Mouse (Mus musculus) kidney, postnatal 36 days (tissue): ENCODE data around the gene Ubtd2.

ENCODE experiments used
- DNase-seq, 2 experiments: peaks; one replicate each; pipeline ENCODE4 v3.0.0; 2021 to 2022; ENCODE audit warnings: mixed read lengths in 2 of 2

The Ubtd2 gene

DNA sequence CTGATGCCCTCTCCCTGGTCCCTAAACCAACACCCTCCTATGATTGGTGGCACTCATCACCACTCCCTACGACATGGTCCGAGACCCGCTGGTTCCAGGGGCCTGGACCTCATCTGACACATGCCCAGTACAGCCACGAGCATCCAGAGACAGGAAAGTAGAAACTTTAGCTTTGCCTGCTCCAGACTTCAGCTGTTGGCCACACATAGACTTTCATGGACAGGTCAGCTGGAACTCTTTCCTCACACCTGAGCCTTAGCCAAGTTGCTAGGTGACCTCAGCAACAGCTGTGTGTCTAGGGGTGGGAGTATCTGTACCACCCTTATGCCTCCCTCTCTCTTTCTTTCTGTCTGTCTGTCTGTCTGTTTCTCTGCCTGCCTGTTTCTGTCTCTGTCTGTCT is 93.1 kb downstream of the Ubtd2 start:
- no peak for DNase-seq

DNA sequence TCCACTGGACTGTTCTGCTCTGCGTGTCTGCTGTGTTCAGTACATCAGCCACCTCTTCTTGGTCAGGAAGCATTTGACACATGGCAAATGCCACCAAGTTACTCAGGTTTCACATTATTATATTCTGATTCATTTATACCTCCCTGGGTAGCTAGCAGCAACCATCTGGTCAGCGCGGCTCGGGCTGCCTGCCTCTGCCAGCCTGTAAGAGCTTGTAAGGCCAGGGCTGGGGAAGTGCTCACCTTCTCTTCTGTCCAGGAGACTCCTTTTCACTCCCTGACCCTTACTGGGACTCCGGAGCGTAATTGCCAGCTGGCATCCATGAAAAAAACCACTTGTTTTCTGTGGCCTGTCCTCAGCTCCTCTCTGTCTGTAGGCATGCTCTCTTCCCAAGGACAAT is 94.1 kb downstream of the Ubtd2 start:
- DNase-seq = no peak

DNA sequence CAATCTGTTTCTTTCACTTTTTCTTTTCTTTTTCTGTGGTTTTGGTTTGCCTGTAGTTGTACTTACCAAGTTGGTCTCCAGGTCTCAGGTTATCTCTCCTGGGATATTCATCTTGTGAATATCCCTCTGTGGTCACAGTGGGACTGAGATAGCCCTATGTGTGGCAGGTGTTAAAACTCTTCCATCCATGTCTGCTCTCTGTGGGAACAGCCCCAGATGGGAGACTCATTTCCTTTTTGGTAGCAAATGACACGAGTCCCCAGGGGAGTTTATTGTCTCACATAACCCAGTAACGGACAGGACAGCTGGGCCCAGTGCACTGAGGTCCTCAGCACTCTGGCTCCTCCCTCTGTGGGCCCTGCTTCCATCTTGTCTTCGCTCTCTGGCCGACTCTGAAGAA is 94.9 kb downstream of the Ubtd2 start:
- DNase-seq = peak in 1 of 2 experiments; percentile 52

DNA sequence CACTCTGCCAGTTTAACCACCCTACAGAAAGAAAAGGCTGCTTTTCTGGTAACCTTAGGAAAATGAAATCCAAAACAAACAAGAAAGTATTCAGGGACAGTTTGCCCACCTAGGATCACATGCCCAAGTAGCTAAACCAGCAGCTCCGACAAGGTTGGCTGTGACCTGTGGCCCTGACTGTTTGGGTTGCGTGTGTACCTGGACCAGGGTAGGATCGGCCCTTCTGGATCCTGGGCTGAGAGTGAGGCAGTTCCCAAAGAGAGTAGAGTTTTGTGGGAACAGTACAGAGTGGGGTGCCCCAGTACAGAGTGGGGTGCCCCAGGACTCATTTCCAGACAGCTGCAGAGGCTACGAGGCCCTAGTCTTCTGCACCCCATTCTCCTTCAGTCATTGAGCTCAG is 95.9 kb downstream of the Ubtd2 start:
- DNase-seq = no peak

DNA sequence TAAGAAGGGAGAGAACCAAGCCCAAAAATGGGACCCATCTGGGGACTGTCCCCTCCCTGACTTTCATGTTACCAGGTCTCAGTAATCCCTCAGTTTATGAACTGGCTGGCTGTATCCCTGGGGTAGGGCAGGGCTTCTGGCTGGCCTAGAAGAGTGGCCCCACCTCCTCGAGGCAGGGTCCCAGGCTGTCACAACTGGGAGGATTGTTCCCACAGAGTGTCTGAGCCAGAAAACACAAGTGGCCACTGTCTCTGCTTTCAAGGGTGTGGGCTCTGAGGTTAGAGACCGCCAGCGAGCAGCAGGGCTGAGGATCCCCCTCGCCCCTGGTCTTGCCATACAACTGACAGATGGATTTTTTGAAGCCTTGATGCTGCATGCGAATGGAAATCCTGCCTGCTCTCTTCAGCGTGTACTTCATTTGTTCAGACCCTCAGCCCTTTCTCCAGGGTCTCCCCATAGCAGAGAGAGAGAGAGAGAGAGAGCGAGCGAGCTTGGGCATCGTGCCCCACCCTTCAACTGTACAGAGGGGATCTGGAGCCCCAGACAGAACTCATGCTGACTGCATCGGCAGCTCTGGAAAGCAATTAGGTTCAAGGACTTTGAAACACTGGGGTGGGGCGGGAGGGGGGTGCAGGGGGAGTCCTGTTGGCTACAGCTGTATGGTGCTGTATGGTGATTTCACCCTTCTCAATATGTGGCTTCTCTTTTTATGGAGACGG is 96.6 kb downstream of the Ubtd2 start:
- DNase-seq = no peak

DNA sequence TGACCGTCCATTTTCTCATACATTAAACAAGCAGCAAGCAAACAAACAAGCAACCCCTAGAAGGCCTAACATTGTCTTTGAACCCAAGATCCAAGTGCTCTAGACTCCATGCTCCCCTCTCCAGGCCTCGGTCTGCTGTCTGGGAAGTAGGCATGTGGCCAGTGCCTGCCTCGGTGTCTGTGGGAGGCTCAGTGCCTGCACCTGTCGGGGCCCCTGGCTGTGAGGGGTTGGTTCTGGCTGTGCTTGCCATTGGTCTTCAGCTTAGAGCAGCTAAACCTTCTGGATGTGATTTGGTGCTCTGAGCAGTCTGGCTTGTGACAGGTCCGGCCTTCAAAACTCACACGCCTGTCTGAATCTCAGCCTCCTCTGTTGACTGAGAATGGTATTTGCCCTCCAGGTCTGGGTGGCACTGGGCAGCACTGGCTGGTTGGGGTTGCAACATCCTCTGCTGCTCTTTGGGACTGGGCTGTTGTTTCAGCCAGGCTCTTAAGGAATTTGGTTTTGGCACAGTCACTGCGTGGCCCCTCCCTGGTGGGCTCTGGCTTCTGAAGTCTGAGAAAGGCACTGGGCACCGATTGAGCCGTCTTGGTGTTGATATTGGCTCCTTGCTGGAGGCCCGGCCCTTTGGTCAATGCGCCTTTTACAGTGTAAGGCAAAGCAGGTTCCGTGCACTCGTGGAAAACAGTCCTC is 97.4 kb downstream of the Ubtd2 start:
- peak; percentile 53 to 55 for DNase-seq

DNA sequence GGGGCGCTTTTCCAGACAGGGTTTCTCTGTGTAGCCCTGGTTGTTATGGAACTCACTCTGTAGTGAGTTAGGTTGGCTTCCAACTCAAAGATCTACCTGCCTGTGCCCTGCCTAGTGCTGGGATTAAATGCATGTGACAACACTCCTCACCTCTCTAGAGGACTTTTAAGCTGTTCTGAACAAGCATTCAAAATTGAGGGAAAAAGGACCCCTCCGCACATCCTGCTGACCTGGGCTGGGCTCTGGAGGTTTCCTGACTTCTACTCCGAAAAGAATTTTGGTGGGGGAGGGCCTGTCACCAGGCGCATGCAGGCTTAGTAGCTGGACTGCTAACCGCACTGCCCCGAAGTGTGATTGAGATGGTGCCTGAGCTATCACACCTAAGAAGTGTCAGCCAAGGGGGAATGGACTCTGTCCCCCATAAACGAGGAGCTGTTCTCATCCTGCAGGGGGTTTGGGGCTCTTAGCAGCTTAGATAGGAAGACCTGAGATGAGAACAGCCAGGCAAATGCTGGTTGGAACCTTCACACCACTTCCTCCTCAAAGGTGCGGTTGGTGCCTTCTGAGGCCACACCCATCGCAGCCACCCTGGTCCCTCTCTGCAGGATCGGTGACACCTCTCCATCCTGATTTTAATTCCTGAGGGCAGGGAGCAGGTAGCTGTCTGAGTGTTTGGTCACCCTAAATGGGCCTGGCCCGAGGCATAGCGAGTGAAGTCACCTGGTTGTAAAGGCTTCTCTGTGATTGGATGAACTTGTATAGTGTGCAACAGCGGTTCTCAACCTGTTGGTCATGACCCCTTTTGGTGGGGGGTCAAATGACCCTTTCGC is 98.4 kb downstream of the Ubtd2 start:
- DNase-seq = no peak

DNA sequence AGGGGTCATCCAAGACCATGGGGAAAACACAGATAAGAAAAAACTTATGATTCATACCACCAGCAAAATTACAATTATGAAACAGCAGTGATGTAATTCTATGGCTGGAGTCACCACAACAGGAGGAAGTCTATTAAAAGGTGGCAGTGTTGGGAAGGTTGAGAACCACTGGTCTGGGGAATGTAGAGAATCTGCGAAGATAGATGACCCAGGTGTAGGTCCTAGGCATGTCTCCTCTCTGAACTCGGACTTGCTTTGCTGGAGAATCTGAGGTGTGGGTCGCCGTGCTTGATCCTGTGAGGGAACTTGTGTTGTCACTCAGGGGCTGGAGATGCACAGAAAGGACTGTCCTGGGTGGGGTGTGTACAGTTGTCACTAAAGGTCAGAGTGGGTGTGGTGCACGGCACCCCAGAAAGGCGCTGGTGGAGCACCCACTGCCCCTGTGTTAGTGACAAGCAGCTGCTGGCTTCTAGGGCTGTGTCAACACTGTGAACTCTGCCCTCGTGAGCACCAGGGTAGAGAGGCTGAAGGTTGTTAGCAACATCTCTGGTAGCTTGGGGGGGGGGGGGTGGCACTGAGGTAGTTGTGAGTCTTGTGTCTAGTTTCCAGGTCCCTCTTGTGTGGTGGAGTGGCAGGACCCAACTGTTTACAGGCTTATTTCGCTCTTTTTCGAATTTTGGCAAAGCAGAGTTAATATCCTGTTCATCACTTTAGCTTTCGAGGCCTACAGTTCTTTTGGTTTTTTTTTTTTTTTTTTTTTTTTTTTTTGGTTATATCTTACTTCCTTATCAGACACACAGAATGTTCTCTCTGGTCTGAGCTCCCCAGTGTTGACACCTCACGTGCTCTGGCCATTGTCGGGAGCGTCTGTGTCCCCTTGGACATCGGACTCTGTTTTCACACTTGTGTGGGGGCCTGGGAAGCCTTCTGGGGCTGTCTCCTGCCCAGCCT is 99.2 kb downstream of the Ubtd2 start:
- DNase-seq = no peak

DNA sequence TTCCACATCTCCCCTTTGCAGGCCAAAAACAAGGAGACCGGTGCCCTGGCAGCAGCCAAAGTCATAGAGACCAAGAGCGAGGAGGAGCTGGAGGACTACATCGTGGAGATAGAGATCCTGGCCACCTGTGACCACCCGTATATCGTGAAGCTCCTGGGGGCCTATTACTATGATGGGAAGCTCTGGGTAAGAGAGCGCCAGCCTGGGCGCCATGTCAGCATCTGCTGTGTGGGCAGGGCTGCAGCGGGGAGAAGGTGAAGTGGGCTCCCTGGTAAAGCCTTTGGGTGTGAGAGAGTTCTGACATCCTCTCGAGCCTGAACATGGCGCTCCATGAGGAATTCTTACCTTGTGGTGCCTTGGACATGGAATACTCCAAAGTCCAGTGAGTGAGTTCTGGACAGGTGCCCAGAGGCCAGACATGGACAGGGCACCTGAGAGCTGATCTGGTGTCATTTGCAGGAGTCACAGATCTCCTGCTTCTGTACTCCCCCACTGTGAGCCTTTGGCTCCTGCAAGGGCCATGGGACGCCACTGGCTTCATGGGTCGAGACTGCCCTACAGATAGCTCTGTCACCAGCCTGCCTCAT is 100.0 kb downstream of the Ubtd2 start:
- peak in 1 of 2 experiments; percentile 64 for DNase-seq

DNA sequence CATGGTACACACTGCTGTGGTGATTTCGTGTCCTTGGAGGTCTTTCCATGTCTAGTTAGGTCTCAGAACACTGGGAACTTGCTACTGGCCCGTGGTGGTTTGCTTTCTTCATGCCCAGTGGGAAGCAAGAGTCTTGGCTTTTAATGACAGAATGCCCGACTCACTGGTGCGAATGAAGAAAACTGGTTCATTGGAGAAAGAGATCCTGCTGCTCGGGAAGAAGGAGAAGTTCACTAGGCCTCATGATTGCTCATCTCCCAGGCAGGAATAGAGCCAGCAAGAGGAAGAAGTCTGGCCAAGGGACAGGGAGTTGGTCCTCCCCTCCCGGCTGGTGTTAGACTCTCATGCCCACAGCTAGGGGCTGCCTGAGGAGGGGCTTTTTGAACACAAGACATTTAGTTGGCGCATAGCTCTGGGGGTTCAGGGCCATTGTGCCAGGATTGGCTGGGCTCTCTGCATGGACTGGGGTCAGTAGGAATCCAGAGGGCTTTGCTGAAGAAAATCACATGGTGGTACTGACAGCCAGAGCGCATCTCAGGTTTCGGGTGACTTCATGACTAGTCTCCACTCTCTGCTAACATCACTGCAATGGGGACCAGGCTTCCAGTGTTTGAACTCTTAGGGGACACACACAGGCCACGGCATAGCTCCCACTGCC is 101.3 kb downstream of the Ubtd2 start:
- DNase-seq = no peak

DNA sequence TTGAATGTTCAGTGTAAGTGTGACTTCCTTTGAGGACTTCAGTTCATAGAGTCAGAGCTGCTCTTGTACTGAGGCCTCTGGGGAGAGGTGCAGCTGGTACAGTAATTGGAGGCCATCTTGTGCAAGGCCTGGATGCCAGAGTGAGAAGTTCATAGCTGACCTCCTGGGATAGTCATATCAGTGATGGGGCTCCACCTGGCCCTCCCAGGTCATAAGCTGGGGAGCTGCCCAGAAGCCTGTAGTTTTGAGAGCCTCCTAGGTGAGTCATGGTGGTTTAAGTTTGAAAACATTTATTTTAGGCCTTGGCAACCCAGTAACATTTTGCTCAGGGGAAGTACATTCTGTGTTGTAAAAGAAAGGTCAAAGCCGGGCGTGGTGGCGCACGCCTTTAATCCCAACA is 102.9 kb downstream of the Ubtd2 start:
- DNase-seq = no peak

DNA sequence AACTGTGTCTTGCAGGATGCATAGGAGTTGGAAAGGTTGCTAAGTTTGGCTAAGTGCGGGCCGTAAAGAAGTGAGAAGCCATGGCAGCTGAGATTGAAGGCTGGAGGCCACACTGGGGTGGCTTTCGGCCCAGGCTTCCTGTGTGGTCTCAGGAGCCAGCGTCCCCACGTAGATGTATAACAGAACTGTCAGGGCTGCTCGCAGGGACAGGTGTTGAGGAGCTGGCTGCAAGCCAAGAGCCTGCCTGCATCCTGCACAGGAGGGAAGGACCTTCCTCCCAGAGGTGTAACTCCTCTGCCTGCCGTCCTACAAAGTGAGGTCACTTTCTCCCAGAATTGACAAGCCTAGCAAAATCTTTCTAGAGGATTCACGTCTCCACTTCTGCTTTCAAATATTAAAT is 103.5 kb downstream of the Ubtd2 start:
- peak; percentile 38 to 61 for DNase-seq

DNA sequence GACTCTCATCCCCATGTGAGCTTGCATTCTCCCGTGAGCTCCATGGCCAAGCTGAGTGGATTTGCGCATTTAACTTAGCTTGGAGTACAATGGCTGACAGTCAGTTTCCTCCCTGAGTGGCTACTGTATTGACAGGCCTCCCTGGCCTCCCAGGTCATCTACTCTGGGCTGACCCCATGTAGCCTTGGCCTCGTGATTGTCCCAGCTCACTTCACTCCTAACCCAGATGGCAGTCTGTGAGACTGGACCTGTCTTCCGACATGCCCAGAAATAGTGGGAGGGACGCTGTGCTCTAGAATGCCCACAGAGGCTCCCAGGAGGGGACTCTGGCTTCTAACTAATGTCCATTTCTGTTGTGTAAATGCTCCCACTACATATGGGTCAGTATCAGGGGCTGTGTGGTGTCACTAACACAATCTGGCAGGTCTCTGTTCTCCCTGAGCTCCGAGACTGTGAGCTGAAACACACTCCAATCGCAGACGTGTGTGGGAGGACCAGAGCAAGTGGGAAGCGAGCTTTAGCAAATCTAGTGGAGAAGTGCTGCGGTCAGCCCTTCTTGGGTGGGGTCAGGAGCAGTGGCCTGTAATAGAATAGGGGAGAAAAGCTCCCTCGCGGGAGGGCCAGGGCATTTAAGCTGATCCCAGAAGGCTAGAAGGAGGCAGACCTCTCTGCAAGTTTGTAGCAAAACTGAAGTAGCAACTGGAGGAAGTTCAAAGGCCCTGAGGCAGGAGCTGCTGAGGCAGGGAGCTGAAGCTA is 105.0 kb downstream of the Ubtd2 start:
- no peak for DNase-seq

DNA sequence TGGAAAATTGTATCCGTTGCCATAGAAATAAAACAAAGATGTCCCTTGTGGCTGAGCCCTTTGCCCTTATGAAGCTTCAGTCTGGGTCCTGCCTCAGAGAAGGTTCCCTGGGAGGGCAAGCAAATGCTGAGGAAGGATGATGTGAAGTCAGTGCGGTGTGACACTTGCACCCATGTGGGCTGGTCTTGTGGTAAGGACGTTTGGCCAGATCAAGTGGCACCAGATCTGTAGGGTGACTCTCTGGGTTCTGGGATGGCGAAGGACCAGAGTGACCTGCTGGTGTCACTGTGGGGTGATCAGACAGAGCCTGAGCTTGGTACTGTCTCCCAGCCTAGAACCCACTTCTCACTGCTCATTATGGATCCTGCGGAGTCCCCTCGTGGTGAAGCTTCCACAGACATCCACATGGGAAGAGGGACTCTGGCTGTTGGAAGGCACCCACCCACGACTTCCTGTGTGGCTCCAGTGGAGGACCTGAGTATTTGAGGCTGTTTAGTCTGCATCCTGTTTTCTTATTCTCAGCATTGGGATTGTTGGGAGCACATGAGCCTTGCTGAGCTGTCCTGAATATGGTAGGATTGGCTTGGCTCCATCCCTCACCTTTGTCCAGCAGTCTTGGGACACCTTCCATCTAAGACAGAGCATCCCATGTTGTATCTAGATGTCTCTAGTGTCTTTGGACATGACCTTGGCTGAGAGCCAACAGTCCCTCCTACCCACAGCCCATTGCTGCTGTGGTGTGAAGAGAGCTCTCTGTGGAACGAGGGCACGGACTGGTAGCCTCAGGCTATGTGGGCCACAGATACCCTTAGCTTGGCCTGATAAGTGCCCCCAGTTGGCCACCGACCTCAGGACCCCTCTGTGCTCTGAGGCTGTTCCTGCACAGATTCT is 106.5 kb downstream of the Ubtd2 start:
- DNase-seq = no peak

DNA sequence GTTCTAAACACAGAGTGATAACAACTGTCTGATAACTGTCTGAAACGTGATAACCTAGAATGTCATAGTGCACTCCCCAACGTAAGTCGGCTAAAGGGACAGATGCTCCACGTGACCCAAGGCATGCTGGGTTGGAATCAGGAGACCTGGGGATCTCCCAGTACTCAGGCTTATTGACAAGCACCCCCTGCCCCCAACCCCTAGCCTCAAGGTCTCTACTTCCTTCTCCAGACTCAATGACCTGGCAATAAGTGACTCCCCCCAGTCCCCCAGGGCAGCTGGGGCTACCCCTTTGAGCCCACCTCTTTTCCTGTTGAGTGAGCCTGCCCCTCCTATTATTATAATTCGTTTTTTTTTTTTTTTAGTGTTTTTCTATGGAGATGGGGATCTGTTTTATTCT is 107.5 kb downstream of the Ubtd2 start:
- DNase-seq = no peak

DNA sequence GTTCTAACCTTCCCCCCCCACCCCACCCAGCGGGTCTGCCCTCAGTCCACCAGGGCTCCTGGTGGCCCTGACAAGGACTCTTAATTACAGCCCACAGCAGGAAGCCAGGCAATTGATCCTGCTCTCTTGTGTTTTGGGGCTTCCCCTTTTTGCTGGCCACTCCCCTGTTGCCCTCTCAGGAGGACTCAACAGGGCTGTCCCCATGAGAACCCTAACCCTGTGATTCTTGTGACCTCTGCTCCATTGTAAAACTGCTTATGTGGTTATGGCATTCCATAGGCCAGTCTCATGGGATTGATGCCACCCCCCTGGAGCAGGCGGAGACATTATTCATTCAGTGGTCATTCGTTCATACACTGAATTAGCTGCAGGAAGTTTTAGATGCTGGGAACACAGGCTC is 108.5 kb downstream of the Ubtd2 start:
- DNase-seq = no peak

DNA sequence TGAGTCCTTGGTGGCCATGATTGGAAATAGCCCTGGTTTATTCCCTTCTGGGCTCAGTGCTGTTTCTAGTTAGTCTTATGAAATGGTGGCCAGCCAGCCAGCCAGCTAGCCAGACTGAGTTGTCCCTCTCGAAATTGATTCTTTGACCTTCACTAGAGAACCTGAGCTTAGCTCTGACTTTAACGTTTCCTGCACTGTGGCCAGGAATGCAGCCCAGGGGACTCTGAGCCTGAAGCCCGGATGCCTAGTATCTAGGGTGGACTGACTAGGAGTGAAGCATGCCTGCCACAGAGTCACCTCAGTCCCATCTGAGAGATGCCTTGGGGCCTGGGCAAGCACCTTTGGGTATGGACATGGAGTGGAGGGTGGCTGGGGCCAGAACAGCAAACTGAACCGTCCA is 109.5 kb downstream of the Ubtd2 start:
- DNase-seq = no peak

DNA sequence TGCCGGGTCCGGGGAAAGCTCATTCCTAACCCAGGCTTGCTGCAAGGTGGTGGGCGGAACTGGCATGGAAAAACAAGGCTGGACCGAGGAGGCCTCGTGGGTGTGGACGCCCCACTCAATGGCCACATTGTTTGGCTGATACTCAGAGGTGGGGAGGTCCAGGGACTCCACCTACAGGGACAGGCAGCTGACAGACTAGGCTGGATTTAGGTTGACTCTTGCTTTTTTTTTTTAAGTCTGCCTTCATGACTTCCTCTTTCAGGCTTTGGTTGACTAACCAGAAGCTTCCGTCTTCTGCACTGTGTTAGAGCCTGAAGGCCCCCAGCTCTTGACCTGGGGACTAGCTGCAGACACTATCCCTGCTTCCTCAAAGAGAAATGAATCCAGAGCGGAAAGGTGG is 109.9 kb downstream of the Ubtd2 start:
- peak in 1 of 2 experiments; percentile 32 for DNase-seq

DNA sequence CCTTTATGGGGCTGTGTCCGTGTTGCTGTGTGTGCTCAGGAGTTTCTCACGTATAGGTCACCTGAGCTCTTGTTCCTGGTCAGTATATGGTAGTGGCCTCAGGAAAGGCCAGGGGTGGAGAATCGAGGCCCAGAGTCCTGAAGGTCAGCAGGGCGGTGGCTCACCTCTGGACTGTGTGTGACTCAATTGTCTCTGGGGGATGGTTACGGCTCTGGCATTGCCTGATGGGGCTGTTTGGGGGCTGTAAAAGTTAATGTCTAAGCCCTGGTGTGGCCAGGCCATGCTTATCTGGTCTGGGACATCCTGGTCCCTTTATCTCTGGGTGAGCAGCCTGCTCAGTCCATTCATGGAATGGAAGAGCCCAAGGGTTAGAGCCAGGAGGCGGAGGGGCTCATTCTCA is 111.0 kb downstream of the Ubtd2 start:
- DNase-seq = no peak
